Mouse (Mus musculus) spleen, adult 2 months (tissue): Measurements from ENCODE around the gene Rfwd3. TPM values are rescaled to one million over a fixed set of nuclear protein-coding genes. Genes with fewer than 3 reads are reported as not detected.
"Not testable (repeated sequence)": the region's sequence is repeated elsewhere in the genome, so short reads cannot be mapped to it uniquely, and the experiment has no call there.

ENCODE experiments used
- DNase-seq, 2 experiments: peaks; one replicate each; pipeline versions ENCODE4 v3.0.0 to v3.0.0-alpha.2; 2012 to 2021; ENCODE audit warnings: low spot score in 2 of 2, low read depth in 1 of 2
- H3K27ac ChIP-seq: fragments of 200-500 bp; 2 replicates; pipeline ENCODE4 v1.5.1; 2012; ENCODE audit warnings: low read length, inconsistent platforms; ENCODE audit not compliant: insufficient read depth
- H3K27me3 ChIP-seq: fragments of 200-500 bp; 2 replicates; pipeline ENCODE4 v1.6.1; 2012; ENCODE audit warnings: mild to moderate bottlenecking, moderate library complexity, low read length, inconsistent platforms; ENCODE audit not compliant: control insufficient read depth, insufficient read depth
- H3K36me3 ChIP-seq: fragments of 200-500 bp; 2 replicates; pipeline ENCODE4 v1.6.1; 2012; ENCODE audit warnings: mild to moderate bottlenecking, low read length, inconsistent platforms; ENCODE audit not compliant: control insufficient read depth, insufficient read depth
- H3K4me1 ChIP-seq: fragments of 200-500 bp; 2 replicates; pipeline ENCODE4 v1.6.1; 2011; ENCODE audit warnings: inconsistent platforms; ENCODE audit not compliant: control insufficient read depth, insufficient read depth, insufficient read length
- H3K4me3 ChIP-seq: fragments of 200-500 bp; 2 replicates; pipeline ENCODE4 v1.5.1; 2011; ENCODE audit warnings: mild to moderate bottlenecking, inconsistent platforms; ENCODE audit not compliant: insufficient read depth, insufficient read length; ENCODE audit errors: extremely low read depth
- CTCF ChIP-seq: fragments of 200-500 bp; IDR thresholded peaks from 2 replicates; pipeline ENCODE4 v1.5.1; 2011; ENCODE audit warnings: mild to moderate bottlenecking, inconsistent platforms; ENCODE audit not compliant: insufficient read depth, insufficient read length, insufficient replicate concordance; ENCODE audit errors: extremely low read depth
- POLR2A ChIP-seq: fragments of 200-500 bp; IDR thresholded peaks from 2 replicates; pipeline ENCODE4 v1.6.1; 2011; ENCODE audit warnings: low read depth, low read length, inconsistent platforms
- WGBS: fragments of 180-500 bp; shearing (Covaris S2); methylation state at CpG from one replicate; pipeline ENCODE4 v1.1.7; 2018; 5-methylcytosine and 5-hydroxymethylcytosine counted together
- polyA plus RNA-seq: library from polyadenylated mRNA; depleted of rRNA; stranded (reverse); fragments of >200 nt; gene quantifications from 2 replicates; pipeline ENCODE4 v1.2.3, GENCODE M21; 2012

Gene Rfwd3
- polyA plus RNA-seq, 1 experiment = 10.6 TPM

GRCm38 (mm10) chr8:111285603-111286002 lies 14.4 kb downstream of the Rfwd3 start:
- WGBS = 93% methylated on average over 4 of the region's 4 CpGs
- DNase-seq = no peak
- Histone ChIP-seq H3K4me1 (no peaks in the 10 kb centered on the region), H3K4me3 (no peak overlapping the region), H3K36me3 (peaks cover 51% of the 10 kb centered on the region), H3K27me3 (no peaks in the 10 kb centered on the region), H3K27ac (no peak overlapping the region)
- TF ChIP-seq CTCF (no peak), POLR2A (no peak)

- no peak for DNase-seq
- Histone ChIP-seq H3K4me1 (no peaks in the 10 kb centered on the region), H3K36me3 (peaks cover 46% of the 10 kb centered on the region)
Measured at GRCm38 (mm10) chr8:111282093-111282492, 17.9 kb downstream of the Rfwd3 start.

DNA sequence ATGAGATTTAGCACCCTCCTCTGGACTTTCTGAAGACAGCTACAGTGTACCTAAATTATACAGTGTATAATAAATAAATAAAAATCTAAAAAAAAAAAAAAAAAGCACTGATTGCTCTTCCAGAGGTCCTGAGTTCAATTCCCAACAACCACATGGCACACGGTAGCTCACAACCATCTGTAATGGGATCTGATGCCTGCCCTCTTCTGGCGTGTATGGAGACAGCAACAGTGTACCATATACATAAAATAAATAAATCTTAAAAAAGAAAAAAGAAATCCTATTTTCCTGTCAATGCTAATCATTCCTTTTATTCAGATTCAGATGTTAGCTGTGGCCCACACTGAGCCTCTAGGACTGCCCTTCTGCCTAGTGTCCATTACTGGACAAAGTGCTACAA lies 31.7 kb downstream of the Rfwd3 start:
- no peak overlapping the region for H3K4me3 ChIP-seq
- no peak for TF ChIP-seq POLR2A
- TF ChIP-seq CTCF = no peak
- H3K27ac ChIP-seq = no peak overlapping the region
- no peaks in the 10 kb centered on the region for H3K27me3 ChIP-seq
- no peak for DNase-seq
- H3K36me3 ChIP-seq = peaks cover 3% of the 10 kb centered on the region
- 83% methylated on average over 2 of the region's 2 CpGs for WGBS
- H3K4me1 ChIP-seq = no peaks in the 10 kb centered on the region

More at GRCm38 (mm10) chr8:111282093-111282492, 17.9 kb downstream of the Rfwd3 start:
- Histone ChIP-seq H3K27ac (no peak overlapping the region), H3K4me3 (no peak overlapping the region), H3K27me3 (no peaks in the 10 kb centered on the region)
- no peak for TF ChIP-seq POLR2A
- no peak for TF ChIP-seq CTCF
- WGBS = 95% methylated on average over 3 of the region's 3 CpGs

DNA sequence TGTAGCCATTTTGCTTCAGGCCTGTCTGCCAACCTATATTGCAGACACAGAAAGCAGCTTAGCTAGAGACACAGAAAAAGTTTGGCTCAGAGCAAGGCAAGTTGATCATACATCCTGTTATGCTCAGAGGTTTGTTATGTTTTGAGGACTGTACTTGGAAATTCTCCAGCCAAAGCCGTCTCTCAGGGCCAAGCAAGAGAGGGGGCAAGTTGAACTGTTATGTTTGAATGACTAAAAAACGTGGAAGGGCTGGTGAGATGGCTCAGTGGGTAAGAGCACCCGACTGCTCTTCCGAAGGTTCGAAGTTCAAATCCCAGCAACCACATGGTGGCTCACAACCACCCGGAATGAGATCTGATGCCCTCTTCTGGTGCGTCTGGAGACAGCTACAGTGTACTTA lies 33.9 kb downstream of the Rfwd3 start:
- not testable (repeated sequence) for H3K36me3 ChIP-seq, H3K27me3 ChIP-seq, H3K4me3 ChIP-seq, H3K4me1 ChIP-seq, DNase-seq, H3K27ac ChIP-seq
- 88% methylated on average over 7 of the region's 7 CpGs for WGBS

GRCm38 (mm10) chr8:111264693-111265220 lies 35.3 kb downstream of the Rfwd3 start:
- WGBS = 77% methylated on average over 2 of the region's 2 CpGs
- no peak overlapping the region for H3K27ac ChIP-seq
- TF ChIP-seq CTCF = no peak
- H3K4me1 ChIP-seq = no peaks in the 10 kb centered on the region
- no peaks in the 10 kb centered on the region for H3K36me3 ChIP-seq
- no peak for DNase-seq
- no peak overlapping the region for H3K4me3 ChIP-seq
- H3K27me3 ChIP-seq = no peaks in the 10 kb centered on the region

- Histone ChIP-seq H3K27ac (no peak overlapping the region), H3K27me3 (no peaks in the 10 kb centered on the region), H3K4me1 (no peaks in the 10 kb centered on the region), H3K4me3 (no peak overlapping the region), H3K36me3 (no peaks in the 10 kb centered on the region)
- no peak for DNase-seq
- WGBS = 53% methylated on average over 4 of the region's 4 CpGs
- TF ChIP-seq POLR2A (no peak), CTCF (no peak)
Measured at GRCm38 (mm10) chr8:111261981-111262381, 38.0 kb downstream of the Rfwd3 start.

DNA sequence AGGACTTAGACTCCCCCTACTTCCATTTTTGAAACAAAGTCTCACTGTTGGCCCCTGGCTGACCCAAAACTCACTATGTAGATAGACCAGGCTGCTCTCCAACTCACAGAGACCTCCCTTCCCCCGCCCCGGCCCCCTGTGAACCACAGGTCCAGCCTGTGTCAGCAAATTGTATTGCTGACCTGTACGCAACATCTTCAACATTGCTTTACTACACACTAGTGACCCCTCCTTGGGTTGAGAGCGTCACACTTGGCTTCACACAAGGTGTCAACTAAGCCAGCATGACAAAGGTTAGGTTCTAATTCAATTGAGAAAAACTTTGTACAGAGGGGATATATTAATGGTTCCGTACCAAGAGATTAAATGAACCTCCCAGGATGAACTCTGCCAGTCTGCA lies 39.8 kb downstream of the Rfwd3 start:
- H3K4me3 ChIP-seq = no peak overlapping the region
- 94% methylated on average over 5 of the region's 5 CpGs for WGBS
- H3K36me3 ChIP-seq = no peaks in the 10 kb centered on the region
- no peak for DNase-seq
- H3K27me3 ChIP-seq = no peaks in the 10 kb centered on the region
- H3K27ac ChIP-seq = no peak overlapping the region
- TF ChIP-seq POLR2A (no peak), CTCF (no peak)
- no peaks in the 10 kb centered on the region for H3K4me1 ChIP-seq

GRCm38 (mm10) chr8:111259408-111259741 lies 40.6 kb downstream of the Rfwd3 start:
- 7% methylated on average over 13 of the region's 13 CpGs for WGBS
- H3K36me3 ChIP-seq = no peaks in the 10 kb centered on the region
- peak overlapping the region; percentile 95 for H3K4me3 ChIP-seq
- no peaks in the 10 kb centered on the region for H3K27me3 ChIP-seq
- TF ChIP-seq POLR2A (no peak), CTCF (no peak)
- DNase-seq = no peak
- peak overlapping the region; percentile 96 for H3K27ac ChIP-seq
- no peaks in the 10 kb centered on the region for H3K4me1 ChIP-seq
